Mouse (Mus musculus): ENCODE measurements around the gene Gm26938. TPM values are rescaled to one million over a fixed set of nuclear protein-coding genes. Genes with fewer than 3 reads are reported as not detected.

Gm26938 gene
- polyA plus RNA-seq, 1 experiment from 2014 or later, result not detected

- Histone ChIP-seq H3K4me1 (replicated peaks; ENCODE audit: insufficient read depth, low read length) (peaks cover 9% of the 10 kb centered on the region; the same call in 1 of the 2 replicates), H3K4me2 (ENCODE audit: low read length) (peak within 1 kb of the TSS; percentile 87), H3K27me3 (ENCODE audit: insufficient read depth, low read length) (no peaks in the 10 kb centered on the region), H3K4me3 (replicated peaks; ENCODE audit: low read depth, low read length) (peak within 1 kb of the TSS; percentile 78), H3K36me3 (ENCODE audit: insufficient read depth, low read length) (peaks cover 23% of the 10 kb centered on the region), H3K9me3 (replicated peaks; ENCODE audit: low read length) (no peaks in the 10 kb centered on the region), H3K27ac (no peak within 1 kb of the TSS; the same call in 1 of the 2 replicates), H3K9ac (ENCODE audit: low read depth, low read length) (peak within 1 kb of the TSS; percentile 74)
- ATAC-seq (replicated peaks; ENCODE audit: low FRiP score, low read depth) (peak; percentile 89), DNase-seq (ENCODE audit: low spot score) (peak; percentile 98)
- peak; percentile 97 for TF ChIP-seq CTCF (IDR thresholded peaks at IDR 0.05; ENCODE audit: low read depth)
- 2% methylated on average over 55 of the region's 55 CpGs for WGBS
Observed at GRCm38 (mm10) chr5:139775216-139775926, 50.8 kb downstream of the Gm26938 start, which contains the start of gene Ints1. TSS of gene Ints1 (minus strand) at chr5:139775674.

- WGBS, result 92% methylated on average over 8 of the region's 8 CpGs
- peaks cover 74% of the 10 kb centered on the region for H3K36me3 ChIP-seq (ENCODE audit: insufficient read depth, low read length)
- no peak overlapping the region for H3K4me2 ChIP-seq (ENCODE audit: low read length)
- DNase-seq (ENCODE audit: low spot score) (no peak), ATAC-seq (replicated peaks; ENCODE audit: low FRiP score, low read depth) (no peak)
- TF ChIP-seq CTCF (IDR thresholded peaks at IDR 0.05; ENCODE audit: low read depth), result no peak
- no peaks in the 10 kb centered on the region for H3K4me1 ChIP-seq (replicated peaks; ENCODE audit: insufficient read depth, low read length)
- no peak overlapping the region for H3K27ac ChIP-seq
- H3K4me3 ChIP-seq (replicated peaks; ENCODE audit: low read depth, low read length), result no peak overlapping the region
- no peaks in the 10 kb centered on the region for H3K27me3 ChIP-seq (ENCODE audit: insufficient read depth, low read length)
- no peak overlapping the region for H3K9ac ChIP-seq (ENCODE audit: low read depth, low read length)
- no peaks in the 10 kb centered on the region for H3K9me3 ChIP-seq (replicated peaks; ENCODE audit: low read length)
Observed at GRCm38 (mm10) chr5:139768216-139768615, 58.0 kb downstream of the Gm26938 start.

- DNase-seq (ENCODE audit: low spot score) (peak; percentile 39), ATAC-seq (replicated peaks; ENCODE audit: low FRiP score, low read depth) (no peak)
- no peak overlapping the region for H3K27ac ChIP-seq
- no peak overlapping the region for H3K9ac ChIP-seq (ENCODE audit: low read depth, low read length)
- no peaks in the 10 kb centered on the region for H3K9me3 ChIP-seq (replicated peaks; ENCODE audit: low read length)
- no peak overlapping the region for H3K4me3 ChIP-seq (replicated peaks; ENCODE audit: low read depth, low read length)
- WGBS, result 66% methylated on average over 11 of the region's 11 CpGs
- no peak overlapping the region for H3K4me2 ChIP-seq (ENCODE audit: low read length)
- peak; percentile 64 for TF ChIP-seq CTCF (IDR thresholded peaks at IDR 0.05; ENCODE audit: low read depth)
- H3K27me3 ChIP-seq (ENCODE audit: insufficient read depth, low read length), result no peaks in the 10 kb centered on the region
- peaks cover 78% of the 10 kb centered on the region for H3K36me3 ChIP-seq (ENCODE audit: insufficient read depth, low read length)
- no peaks in the 10 kb centered on the region for H3K4me1 ChIP-seq (replicated peaks; ENCODE audit: insufficient read depth, low read length)
Observed at GRCm38 (mm10) chr5:139764296-139764695, 61.9 kb downstream of the Gm26938 start.

DNA sequence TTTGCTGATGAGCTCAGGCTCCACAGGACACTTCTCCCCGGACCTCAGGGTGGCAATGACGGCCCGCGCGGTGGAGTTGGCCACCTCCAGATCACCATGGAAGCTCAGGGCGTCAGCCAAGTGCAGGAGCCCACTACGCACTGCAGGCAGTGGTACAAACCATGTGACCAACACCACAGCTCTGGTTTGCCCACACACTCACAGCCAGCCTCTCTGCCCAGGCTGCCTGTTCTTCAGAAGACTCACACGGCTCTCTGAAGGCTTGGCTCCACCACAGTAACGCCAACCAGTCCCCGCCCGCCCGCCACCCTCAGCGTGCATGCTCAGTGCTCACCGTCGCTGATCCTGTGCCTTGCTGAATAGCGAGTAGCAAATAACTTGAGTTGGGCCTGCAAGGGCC is 68.1 kb downstream of the Gm26938 start:
- H3K27ac ChIP-seq, result no peak overlapping the region

More for the DNA sequence above, 68.1 kb downstream of the Gm26938 start:
- DNase-seq (ENCODE audit: low spot score), result no peak
- H3K4me2 ChIP-seq (ENCODE audit: low read length), result no peak overlapping the region
- H3K4me1 ChIP-seq (replicated peaks; ENCODE audit: insufficient read depth, low read length), result no peaks in the 10 kb centered on the region
- 83% methylated on average over 16 of the region's 16 CpGs for WGBS
- H3K27me3 ChIP-seq (ENCODE audit: insufficient read depth, low read length), result no peaks in the 10 kb centered on the region
- ATAC-seq (replicated peaks; ENCODE audit: low FRiP score, low read depth), result no peak
- H3K4me3 ChIP-seq (replicated peaks; ENCODE audit: low read depth, low read length), result no peak overlapping the region
- TF ChIP-seq CTCF (IDR thresholded peaks at IDR 0.05; ENCODE audit: low read depth), result no peak
- H3K36me3 ChIP-seq (ENCODE audit: insufficient read depth, low read length), result peaks cover 71% of the 10 kb centered on the region
- H3K9ac ChIP-seq (ENCODE audit: low read depth, low read length), result no peak overlapping the region
- H3K9me3 ChIP-seq (replicated peaks; ENCODE audit: low read length), result no peaks in the 10 kb centered on the region

Small RNA genes lying within 50 kb of the gene (microRNA-seq; reads per million reads assigned to microRNA genes)
- not detected for gene Mir7037

Other genes starting within 250 kb of the Gm26938 start
- 4.2 and 4.6 TPM in 2 replicates for gene Micall2, start 90.1 kb downstream of the Gm26938 start, polyA plus RNA-seq (2015; fragmentation: Nextera tagmentation; extraction: Ambion mirVana)
- gene Ints1, start 50.7 kb downstream of the Gm26938 start, polyA plus RNA-seq (2015; fragmentation: Nextera tagmentation; extraction: Ambion mirVana), result 17.9 and 19.0 TPM in 2 replicates
- gene Mafk, start 34.9 kb downstream of the Gm26938 start, polyA plus RNA-seq (2015; fragmentation: Nextera tagmentation; extraction: Ambion mirVana), result 12.8 and 14.4 TPM in 2 replicates
- 11.2 and 13.3 TPM in 2 replicates for gene Tmem184a, start 6.5 kb downstream of the Gm26938 start, polyA plus RNA-seq (2015; fragmentation: Nextera tagmentation; extraction: Ambion mirVana)
- 61.0 and 66.9 TPM in 2 replicates for gene Psmg3, start 478 bp upstream of the Gm26938 start, polyA plus RNA-seq (2015; fragmentation: Nextera tagmentation; extraction: Ambion mirVana)
- 0.22 and 0.33 TPM in 2 replicates for gene Elfn1, start 81.5 kb upstream of the Gm26938 start, polyA plus RNA-seq (2015; fragmentation: Nextera tagmentation; extraction: Ambion mirVana)